Mouse (Mus musculus) bone marrow macrophage, adult 2 months (primary cell): ENCODE data around the gene Tmem63b.

ENCODE experiments used
- CTCF ChIP-seq: IDR thresholded peaks from 2 replicates; pipeline ENCODE4 v1.5.1; 2012; ENCODE audit warnings: low read depth, mild to moderate bottlenecking, low read length, moderate library complexity
- POLR2A ChIP-seq: IDR thresholded peaks from 2 replicates; pipeline ENCODE4 v1.6.1; 2012; ENCODE audit warnings: mild to moderate bottlenecking, low read depth, low read length, borderline replicate concordance

GRCm38 (mm10) chr17:45727481-45727880 lies 40.8 kb upstream of the Tmem63b start:
- no peak for TF ChIP-seq CTCF
- no peak for TF ChIP-seq POLR2A
